Mouse (Mus musculus) ES-E14 (cell line): ENCODE results near the gene Cachd1. TPM values are rescaled to one million over a fixed set of nuclear protein-coding genes. Genes with fewer than 3 reads are reported as not detected.

ENCODE experiments used
- DNase-seq: peaks from one replicate; pipeline ENCODE4 v3.0.0-alpha.2; 2013; ENCODE audit warnings: low read depth, low spot score
- H3K27ac ChIP-seq: 2 replicates; pipeline ENCODE4 v1.5.1; 2012; ENCODE audit warnings: low read depth, mild to moderate bottlenecking, low read length, moderate library complexity, mixed read lengths; ENCODE audit not compliant: poor library complexity, insufficient read depth, severe bottlenecking
- H3K36me3 ChIP-seq: 2 replicates; pipeline ENCODE4 v1.6.1; 2012; ENCODE audit warnings: mild to moderate bottlenecking, low read length, moderate library complexity, mixed read lengths; ENCODE audit not compliant: control insufficient read depth, poor library complexity, insufficient read depth, severe bottlenecking
- H3K4me1 ChIP-seq, 2 experiments: fragments of 150-350 bp in 1 of 2; sonication (generic) in 1 of 2; 2 replicates each; pipeline ENCODE4 v1.6.1; 2012; ENCODE audit warnings: low read length in 2 of 2, mild to moderate bottlenecking in 1 of 2, mixed read lengths in 1 of 2; ENCODE audit not compliant: control insufficient read depth in 2 of 2, insufficient read depth in 2 of 2, poor library complexity in 1 of 2
- H3K4me3 ChIP-seq, 2 experiments: fragments of 150-350 bp in 1 of 2; sonication (generic) in 1 of 2; 2 replicates each; pipeline ENCODE4 v1.5.1; 2012; ENCODE audit warnings: low read length in 2 of 2, low read depth in 1 of 2, mild to moderate bottlenecking in 1 of 2, mixed read lengths in 1 of 2; ENCODE audit not compliant: insufficient read depth in 1 of 2, poor library complexity in 1 of 2, severe bottlenecking in 1 of 2
- H3K9ac ChIP-seq: 2 replicates; pipeline ENCODE4 v1.6.1; 2012; ENCODE audit warnings: low read depth, mild to moderate bottlenecking, low read length, mixed read lengths; ENCODE audit not compliant: poor library complexity, insufficient read depth, severe bottlenecking
- H3K9me3 ChIP-seq: fragments of 150-350 bp; sonication (generic); 2 replicates; pipeline ENCODE4 v1.6.1; 2012; ENCODE audit warnings: low read depth, mild to moderate bottlenecking, low read length; ENCODE audit not compliant: control insufficient read depth, insufficient read depth
- CHD2 ChIP-seq: IDR thresholded peaks from 2 replicates; pipeline ENCODE4 v1.6.1; 2014; ENCODE audit warnings: mild to moderate bottlenecking, low read depth, low read length, inconsistent platforms
- HCFC1 ChIP-seq: IDR thresholded peaks from 2 replicates; pipeline ENCODE4 v1.6.1; 2012; ENCODE audit warnings: low read length, inconsistent platforms, borderline replicate concordance; ENCODE audit not compliant: insufficient read depth
- MAFK ChIP-seq: IDR thresholded peaks from 2 replicates; pipeline ENCODE4 v1.6.1; 2014; ENCODE audit warnings: mild to moderate bottlenecking, low read depth, low read length, inconsistent platforms; ENCODE audit not compliant: insufficient read depth
- ZC3H11A ChIP-seq: IDR thresholded peaks from 2 replicates; pipeline ENCODE4 v1.6.1; 2012; ENCODE audit warnings: low read depth, mild to moderate bottlenecking, inconsistent platforms, low read length, borderline replicate concordance
- ZNF384 ChIP-seq: IDR thresholded peaks from 2 replicates; pipeline ENCODE4 v1.6.1; 2012; ENCODE audit warnings: low read depth, low read length, inconsistent platforms
- in situ Hi-C, 2 experiments: fragments of 600-800 bp; cut with MboI; formaldehyde crosslinking; loops; one replicate each; pipeline ENCODE4 v1.15.1; 2025; ENCODE audit warnings: low sequenced_read_pairs in 2 of 2, inconsistent platforms in 1 of 2; ENCODE audit not compliant: unreplicated experiment in 2 of 2
- total RNA-seq: library from RNA; depleted of rRNA; stranded (reverse); fragments of 300-350 nt; gene quantifications from 2 replicates; pipeline ENCODE4 v1.2.3, GENCODE M21; 2012

Cachd1 gene
- total RNA-seq, 1 experiment, result 7.6 TPM

DNA sequence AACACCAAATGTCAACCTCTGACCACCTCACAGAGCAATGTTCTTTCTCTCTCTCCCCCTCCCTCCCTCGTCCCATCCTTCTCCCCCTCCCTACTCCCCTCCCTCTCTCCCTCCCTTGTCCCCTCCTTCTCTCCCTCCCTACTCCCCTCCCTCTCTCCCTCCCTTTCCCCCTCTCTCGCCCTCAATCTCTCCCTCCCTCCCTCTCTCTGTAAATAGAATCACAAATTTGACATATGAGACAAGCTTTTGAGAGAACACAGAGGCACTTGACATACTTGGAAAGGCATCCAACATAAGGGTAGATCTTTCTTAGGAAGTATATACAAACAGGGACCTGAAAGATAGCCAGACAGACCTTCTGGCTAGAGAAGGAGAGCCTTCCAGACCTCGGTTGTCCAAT lies 138.1 kb downstream of the Cachd1 start:
- no peak for TF ChIP-seq ZNF384
- TF ChIP-seq CHD2, result no peak
- no peak for TF ChIP-seq HCFC1
- TF ChIP-seq MAFK, result no peak
- TF ChIP-seq ZC3H11A, result no peak
- no peaks in the 10 kb centered on the region for H3K9me3 ChIP-seq
- in situ Hi-C loops, result no loop called here
- DNase-seq, result no peak
- no peak overlapping the region for H3K27ac ChIP-seq
- peaks cover 9 to 13% of the 10 kb centered on the region in 2 experiments; a peak in 3 of 4 replicates for H3K4me1 ChIP-seq
- H3K4me3 ChIP-seq, result no peak overlapping the region
- no peaks in the 10 kb centered on the region for H3K36me3 ChIP-seq
- H3K9ac ChIP-seq, result no peak overlapping the region

DNA sequence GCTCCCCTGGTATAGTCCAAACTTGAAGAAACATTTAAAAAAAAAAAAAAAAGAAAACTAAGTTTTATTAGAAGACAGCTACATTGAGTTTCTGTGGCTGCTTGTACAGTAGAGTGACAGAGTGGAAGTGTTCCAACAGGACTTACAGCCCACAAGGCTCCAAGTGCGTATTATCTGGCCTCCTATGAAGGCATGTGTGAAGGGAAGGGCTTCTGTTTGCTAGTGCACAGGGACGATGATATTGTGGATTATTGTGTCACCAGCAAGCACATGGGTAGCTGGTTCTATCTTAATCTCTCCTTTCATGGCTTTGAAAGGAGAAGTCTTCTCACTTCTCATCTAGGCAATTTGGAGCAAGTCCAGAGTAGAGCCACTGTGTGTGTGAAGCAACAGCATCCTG lies 138.6 kb downstream of the Cachd1 start:
- in situ Hi-C loops, result no loop called here
- DNase-seq, result no peak
- TF ChIP-seq HCFC1 (no peak), ZC3H11A (no peak), MAFK (no peak), ZNF384 (no peak)
- Histone ChIP-seq H3K9me3 (no peaks in the 10 kb centered on the region), H3K4me1 (peaks cover 9 to 11% of the 10 kb centered on the region in 2 experiments; a peak in 3 of 4 replicates), H3K9ac (no peak overlapping the region), H3K36me3 (no peaks in the 10 kb centered on the region), H3K27ac (no peak overlapping the region), H3K4me3 (no peak overlapping the region)

DNA sequence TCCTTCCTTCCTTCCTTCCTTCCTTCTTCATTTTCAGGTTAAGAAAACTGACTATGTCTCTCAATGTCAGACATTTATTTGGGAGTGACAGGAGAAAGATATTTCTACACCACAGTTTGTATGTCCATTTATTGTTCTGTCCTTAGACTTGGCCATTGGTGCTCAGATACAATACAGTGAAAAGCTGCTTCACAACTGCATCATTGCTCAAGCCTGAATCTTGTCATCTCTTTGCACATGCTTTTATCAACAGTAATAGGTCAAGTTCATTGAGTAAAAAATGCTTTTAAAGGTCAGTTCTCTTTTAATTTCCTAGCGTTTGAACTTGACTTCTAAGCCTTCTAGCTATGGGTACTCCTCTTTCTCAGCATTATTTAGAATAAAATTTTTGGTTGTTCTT lies 141.0 kb downstream of the Cachd1 start:
- in situ Hi-C loops, result no loop called here
- no peaks in the 10 kb centered on the region for H3K36me3 ChIP-seq

GRCm38 (mm10) chr4:100920413-100920812 lies 143.9 kb downstream of the Cachd1 start:
- no peaks in the 10 kb centered on the region for H3K4me1 ChIP-seq
- H3K4me3 ChIP-seq, result no peak overlapping the region
- H3K27ac ChIP-seq, result no peak overlapping the region
- TF ChIP-seq ZC3H11A (no peak), ZNF384 (no peak), HCFC1 (no peak)
- H3K9me3 ChIP-seq, result no peaks in the 10 kb centered on the region
- DNase-seq, result no peak
- H3K36me3 ChIP-seq, result no peaks in the 10 kb centered on the region
- H3K9ac ChIP-seq, result no peak overlapping the region
- in situ Hi-C loops, result no loop called here

More for the DNA sequence above, 141.0 kb downstream of the Cachd1 start:
- DNase-seq, result no peak
- Histone ChIP-seq H3K4me1 (peaks cover 3 to 5% of the 10 kb centered on the region in 2 experiments; a peak in 2 of 4 replicates), H3K9me3 (no peaks in the 10 kb centered on the region), H3K9ac (no peak overlapping the region), H3K27ac (no peak overlapping the region), H3K4me3 (no peak overlapping the region)
- TF ChIP-seq CHD2 (no peak), ZNF384 (no peak), MAFK (no peak), ZC3H11A (no peak), HCFC1 (no peak)

DNA sequence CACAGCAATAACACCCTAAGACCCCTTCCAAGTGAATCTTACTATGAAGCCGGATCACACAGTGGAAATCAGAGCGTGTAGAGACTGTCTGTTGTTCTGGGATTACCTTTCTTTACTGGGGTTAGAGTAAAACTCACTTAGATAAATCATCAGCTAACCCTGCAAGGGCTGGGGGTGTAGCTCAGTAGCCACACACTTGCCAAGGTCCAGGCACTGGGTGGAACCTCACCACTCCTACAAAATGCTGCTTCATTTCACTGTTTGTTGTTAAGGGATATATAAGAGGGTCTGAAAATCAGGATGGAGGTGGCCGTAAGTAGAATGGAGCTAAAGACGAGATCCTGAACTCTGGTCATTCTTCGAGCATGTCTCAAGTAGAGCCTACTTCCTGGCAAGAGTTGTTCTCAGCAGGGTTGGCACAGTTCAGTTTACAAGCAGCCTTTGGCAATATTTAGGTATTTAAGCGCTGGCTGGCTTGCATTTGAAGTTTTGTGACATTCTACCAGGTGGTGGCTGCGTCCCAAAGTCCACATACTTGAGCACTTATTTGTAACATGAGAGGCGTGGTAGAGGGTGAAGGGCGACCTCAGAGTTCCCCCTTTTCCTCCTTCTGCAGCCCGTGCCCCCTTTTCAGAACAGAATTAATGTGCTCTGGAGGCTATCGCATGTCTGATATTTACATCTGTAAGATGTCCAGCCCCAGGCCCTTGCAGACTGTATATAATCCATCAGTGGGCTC lies 146.5 kb downstream of the Cachd1 start:
- no peak overlapping the region for H3K27ac ChIP-seq
- in situ Hi-C loops, result no loop called here
- TF ChIP-seq CHD2, result no peak
- no peak for TF ChIP-seq ZC3H11A
- no peak for TF ChIP-seq ZNF384
- no peak for TF ChIP-seq HCFC1
- no peak for TF ChIP-seq MAFK
- H3K9me3 ChIP-seq, result no peaks in the 10 kb centered on the region
- H3K9ac ChIP-seq, result no peak overlapping the region
- no peaks in the 10 kb centered on the region for H3K36me3 ChIP-seq
- H3K4me3 ChIP-seq, result no peak overlapping the region
- DNase-seq, result no peak
- H3K4me1 ChIP-seq, result no peaks in the 10 kb centered on the region
